Mouse (Mus musculus): ENCODE results near the gene Relt.

Gene Relt

DNA sequence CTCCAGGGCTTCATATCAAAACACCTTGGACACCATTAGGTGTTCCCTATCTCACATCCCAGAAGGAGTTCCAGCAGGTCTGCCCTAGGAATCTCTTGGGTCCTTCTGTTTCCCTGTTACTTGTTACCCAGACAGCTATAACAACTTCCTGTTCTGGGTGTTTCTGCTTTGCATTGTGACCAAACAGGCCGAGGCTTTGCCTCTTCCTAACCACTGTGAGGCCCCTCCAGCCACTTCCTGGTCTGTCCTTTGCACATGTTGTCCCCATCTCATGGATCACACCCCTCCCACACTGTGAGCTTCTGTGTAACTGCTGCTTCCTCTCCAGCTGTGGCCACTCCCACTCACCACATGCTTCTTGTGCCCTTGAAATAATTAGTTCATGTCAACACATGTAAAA is 17.8 kb downstream of the Relt start:
- no peak for DNase-seq (ENCODE audit: low spot score in 2 of 2)

DNA sequence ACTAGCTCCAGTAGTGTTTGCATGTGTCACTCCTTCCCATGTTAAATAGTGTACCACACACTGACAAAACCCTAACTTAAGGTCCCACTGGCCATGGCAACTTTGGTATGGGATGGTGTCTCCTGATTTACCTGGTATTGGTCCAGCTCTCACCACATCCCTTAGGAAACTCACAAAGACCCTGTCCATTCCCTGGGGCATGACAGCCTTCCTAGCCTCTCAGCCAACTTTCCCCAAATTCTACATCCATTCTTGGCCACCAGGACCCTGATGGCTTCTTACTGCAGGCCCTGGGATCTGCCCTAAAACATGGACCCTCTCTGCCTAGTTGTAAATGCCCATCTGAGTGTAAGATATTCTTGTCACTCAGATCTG is 18.2 kb downstream of the Relt start:
- DNase-seq (ENCODE audit: low spot score in 2 of 2) = no peak

DNA sequence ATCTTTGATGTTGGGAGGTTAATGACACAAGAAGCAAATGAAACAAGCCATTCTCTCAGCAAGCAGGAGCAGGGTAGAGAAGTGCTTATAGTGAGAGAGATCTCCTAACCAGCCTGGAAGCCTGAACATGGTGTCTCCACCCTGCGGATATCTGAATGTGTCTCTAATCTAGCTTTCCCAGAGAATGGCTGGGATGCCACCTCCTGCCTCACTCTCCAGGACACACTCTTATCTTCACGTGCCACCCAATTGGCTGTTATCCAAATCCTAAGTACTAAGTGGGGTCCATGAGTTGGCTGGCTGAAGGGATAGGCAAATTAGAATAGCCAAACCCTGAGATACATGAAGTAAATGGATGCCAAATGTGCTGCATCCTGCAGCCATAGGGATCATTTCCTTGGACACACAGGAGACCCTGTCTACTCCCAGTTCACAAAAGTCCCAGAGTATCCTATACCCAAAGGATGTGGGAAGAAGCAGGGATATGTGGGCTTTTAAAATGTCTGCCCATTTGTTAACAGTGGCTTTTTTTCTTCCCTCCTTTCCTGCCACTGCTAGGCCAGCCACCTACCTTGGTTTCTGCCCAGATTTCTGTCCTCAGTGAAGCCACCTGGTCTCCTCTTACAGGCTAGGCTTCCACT is 18.7 kb downstream of the Relt start:
- DNase-seq (ENCODE audit: low spot score in 2 of 2) = no peak

DNA sequence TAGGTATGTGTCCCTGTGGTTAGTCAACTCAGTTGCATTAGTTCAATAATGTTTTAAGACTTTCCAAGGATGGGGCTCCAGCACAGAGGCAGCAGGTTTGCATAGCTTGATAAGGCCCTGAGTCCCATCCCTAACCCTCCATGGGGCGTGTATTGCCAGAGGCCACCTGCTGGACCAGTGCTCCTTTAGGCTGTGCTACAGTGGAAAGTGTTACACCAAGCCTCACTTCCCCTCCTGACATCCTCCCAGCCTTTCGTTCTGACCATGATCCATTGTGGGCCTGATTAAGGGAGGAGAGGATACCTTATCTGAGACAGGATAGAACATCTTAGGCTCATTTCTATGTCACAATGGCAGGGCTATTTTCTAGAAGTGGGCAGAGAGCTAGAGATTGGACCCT is 19.4 kb downstream of the Relt start:
- no peak for DNase-seq (ENCODE audit: low spot score in 2 of 2)

DNA sequence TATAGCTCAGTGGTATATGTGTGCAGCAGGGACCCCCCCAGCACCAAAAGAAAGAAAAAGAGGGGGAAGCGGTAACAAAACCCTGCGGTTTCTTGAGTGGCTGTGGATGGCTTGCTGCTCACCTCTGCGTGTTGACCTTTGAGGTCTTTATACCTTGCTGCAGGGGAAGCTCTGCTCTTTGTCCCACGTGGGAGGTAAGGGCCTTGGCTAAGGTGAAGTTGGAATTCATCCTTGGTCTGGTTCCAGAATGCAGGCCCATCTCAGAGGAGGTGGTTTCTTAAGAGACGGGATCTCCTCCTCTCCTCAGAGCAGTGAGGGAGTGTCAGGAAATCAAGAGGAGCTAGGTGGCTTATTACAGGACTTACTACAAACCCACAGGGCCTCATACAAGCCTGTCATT is 21.1 kb downstream of the Relt start:
- no peak for DNase-seq (ENCODE audit: low spot score in 2 of 2)

DNA sequence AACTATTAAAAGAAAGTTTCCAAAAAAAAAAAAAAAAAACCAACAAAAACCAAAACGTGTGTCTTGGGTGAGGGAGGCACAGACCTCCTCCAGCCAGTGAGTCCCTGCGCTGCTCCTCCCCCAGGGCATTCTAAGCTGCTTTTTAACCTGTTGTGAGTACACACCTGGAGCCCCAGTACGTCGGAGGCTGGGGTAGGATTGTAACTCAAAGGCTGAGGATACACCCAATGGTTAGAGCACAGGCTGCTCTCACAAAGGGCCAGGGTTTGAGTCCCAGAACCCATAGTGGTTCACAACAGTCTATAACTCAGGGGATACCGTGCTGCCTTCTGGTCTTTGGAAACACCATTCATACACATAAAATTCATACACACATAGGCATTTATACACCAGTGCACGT is 21.6 kb downstream of the Relt start:
- DNase-seq (ENCODE audit: low spot score in 2 of 2) = no peak

DNA sequence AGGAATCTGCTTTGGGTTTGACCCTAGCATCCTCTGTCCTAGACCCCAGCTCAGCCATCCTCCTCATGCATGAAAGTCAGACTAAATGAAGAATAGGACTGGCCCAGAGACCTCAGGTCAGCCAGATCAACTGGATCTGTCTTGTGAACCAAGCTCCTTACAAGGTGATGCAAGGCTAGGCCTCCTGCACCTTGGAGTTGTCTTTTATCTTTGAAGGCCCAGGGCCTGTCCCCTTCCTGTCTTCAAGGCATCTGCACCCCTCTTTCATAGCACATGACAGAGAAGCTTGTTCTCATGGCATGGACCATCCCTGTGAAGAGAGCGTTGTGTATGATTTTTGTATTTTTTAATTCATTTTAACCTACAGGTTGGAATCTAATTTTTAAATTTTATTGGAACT is 22.3 kb downstream of the Relt start:
- DNase-seq (ENCODE audit: low spot score in 2 of 2) = no peak

DNA sequence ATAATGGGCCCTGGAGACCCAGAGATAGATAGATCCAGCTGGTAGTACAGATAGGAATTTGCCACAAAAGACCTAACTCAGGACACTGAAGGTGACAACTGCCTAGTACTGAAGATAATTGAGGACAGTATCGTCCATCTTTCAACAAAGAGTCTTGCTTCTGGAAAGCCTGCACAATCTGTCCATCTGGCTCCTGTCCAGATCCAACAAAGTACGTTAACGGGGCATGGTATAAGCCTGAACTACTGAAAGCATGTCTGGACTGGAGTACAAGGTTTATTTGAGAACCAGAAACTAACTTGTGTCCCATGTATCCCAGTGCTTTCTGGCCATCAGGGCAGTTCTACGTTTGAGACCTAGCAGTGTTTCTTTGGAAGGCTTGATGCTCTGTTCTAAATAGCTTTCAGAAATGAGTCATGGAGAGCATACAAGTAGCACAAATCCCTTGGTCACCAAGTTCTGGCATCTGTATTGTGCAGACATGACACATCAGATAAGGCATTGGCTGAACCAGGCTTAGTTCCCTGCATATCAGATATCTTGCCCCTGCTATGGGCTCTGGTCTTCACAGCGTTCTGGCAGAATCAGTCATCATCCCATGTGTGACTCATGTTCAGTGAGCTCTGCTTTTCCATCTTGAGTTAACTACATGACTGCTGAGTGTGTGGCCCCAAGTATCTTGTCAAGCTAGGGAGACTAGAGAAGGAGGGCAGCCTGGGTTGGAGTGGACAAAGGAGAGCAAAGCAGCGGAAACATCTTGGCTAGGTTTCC is 23.4 kb downstream of the Relt start:
- no peak for DNase-seq (ENCODE audit: low spot score in 2 of 2)

DNA sequence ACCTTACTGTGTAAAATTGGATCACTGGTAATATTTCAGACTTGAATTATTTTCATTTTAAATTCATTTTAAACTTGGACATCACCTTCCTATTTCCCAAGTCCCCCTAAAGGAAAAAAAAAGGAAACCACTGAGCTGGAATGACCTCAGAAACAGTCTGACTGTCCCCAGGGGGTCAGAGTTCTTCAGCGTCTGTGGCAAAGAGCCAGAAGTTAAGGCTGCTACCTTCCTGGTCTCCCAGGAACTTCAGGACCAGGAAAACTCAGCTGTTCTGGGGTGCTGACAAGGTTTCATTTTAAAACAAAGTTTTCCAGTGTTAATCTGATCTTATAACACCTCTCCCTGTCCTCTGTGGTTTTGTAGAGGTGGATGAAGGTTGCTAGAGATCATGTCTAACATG is 25.5 kb downstream of the Relt start:
- no peak for DNase-seq (ENCODE audit: low spot score in 2 of 2)

DNA sequence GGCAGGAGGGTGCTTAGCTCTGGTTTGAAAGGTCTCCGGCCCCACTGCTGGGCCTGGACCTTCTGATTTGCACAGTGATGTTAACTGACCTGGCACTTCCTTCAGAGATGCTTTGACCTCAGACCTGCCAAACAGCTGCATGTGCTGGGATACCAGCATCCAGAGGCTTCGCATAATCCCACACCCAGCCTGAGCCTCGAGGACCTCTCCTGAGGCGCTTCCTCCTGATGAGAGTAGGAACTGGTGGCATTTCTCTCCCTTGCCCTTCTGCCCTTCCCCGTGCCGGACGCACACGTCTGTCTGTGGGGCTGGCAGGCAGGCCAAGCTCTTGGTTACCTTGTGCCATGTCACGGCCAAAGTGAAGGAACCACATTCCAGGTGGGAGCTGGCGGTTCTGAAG is 26.6 kb downstream of the Relt start:
- no peak for DNase-seq (ENCODE audit: low spot score in 2 of 2)

DNA sequence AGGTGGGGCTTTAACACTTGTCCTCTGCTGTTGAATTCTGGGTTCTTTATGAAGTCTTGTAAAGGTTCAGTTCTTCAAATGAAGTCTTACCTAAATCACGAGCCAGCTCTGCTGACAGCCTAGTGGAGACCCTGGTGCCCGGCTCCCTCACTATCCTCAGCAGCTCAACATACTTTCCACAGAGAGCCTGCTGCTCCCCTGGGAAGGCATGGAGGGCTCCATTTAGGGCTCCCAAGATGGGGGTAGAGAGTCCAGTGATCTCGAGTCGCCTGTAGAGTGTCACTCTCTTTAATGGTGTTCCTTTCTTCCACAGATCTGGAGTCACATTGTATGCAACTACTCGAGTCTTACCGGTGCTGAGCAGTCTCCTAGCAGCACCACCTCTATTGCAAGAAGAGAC is 27.5 kb downstream of the Relt start:
- no peak for DNase-seq (ENCODE audit: low spot score in 2 of 2)

DNA sequence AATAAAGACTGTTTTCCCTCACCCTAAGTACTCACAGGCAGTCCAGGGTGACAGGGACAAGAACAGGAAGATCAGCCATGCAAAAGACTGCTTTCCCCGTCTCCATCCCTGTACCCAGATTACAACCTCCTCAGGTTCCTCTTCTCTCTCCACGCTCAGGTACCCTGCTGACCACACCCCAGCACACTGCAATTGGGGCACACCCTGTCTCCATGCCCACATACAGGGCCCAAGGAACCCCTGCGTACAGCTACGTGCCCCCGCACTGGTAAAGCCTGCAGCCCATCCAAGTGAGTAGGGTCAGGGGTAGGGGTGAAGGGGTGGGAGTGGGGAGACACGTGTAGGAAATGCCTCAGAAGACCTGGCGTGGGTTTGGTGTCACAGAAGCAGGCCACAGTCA is 28.1 kb downstream of the Relt start:
- DNase-seq (ENCODE audit: low spot score in 2 of 2) = no peak

DNA sequence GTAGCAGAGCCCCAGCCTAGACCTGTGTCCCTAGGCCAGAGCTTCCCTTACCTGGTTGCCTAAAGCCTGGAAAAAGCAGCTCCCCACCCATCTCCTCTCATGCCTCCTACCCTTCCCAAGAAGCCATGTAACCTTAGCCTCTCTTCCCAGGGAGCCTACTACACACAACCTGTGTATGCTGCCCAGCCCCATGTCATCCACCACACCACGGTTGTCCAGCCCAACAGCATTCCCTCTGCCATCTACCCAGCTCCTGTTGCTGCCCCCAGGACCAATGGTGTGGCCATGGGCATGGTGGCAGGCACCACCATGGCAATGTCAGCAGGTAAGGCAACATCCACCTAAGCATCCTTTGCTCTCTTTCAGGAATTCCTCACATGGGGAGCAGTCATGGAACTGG is 29.4 kb downstream of the Relt start:
- no peak for DNase-seq (ENCODE audit: low spot score in 2 of 2)

DNA sequence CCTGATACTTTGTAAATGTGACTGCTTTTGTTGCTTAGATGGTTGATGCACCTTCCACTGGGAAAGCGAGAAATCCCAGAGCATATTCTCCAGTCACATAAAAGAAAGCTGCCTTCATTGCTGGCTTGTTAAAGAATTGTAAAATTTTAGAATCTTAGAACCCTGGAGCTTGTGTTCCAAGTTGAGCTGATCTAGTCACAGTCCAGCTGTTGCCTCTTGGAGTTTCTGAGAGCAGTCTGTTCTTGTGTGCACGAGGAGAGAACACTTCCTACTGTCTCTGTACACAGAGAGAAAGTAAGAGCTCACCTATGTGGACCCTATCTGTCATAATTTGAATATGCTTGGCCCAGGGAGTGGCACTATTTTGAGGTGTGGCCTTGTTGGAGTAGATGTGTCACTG is 34.7 kb downstream of the Relt start:
- DNase-seq (ENCODE audit: low spot score in 2 of 2) = no peak

DNA sequence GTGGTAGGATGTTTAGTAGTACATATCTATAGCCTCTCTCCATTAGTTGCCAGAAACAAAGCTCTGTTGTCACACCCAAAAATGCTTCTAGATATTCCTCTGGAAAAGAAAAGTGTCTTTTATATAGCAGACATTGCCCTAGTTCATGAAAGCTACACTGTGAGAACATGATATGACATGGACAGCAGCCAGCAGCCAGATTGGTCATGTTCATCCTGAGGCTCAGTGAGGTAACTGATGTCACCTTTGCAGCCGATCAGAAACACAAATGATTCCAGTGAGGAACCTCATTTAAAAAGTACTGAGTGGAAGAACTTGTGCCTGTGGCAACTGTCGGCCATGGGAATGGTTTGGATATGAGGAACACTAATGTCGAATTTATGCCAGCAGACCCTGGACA is 38.6 kb downstream of the Relt start:
- DNase-seq (ENCODE audit: low spot score in 2 of 2) = no peak

DNA sequence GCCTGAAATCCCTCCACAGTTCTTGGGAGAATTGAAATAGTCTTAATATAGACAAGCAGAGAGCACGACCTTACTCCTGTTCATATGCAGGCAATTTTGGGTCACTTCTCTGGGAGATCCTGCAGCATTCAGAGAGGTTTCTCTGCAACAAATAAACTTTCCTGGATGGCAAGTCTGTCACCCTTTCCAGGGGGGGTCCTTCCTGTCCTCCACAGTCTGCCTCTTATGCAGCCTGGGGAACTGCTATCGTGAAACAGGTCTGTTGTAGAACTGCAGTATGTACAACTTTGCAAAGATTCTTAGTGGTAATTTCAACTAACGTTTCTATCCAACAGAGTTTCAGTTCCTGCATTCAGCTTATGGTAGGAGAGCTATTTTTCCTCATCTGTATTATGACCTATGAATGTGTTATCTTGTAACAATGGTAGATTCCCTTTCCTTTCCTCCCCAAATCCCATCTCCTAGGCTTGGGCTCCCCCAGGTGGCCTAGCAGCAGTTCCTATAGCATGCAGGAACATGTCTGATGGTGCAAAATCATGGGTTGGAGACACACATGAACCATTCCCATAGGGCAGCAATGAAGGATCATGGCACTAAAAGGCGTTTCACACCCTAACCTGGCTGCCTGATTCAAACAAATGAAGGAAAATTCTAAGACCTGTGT is 44.7 kb downstream of the Relt start:
- DNase-seq (ENCODE audit: low spot score in 2 of 2) = no peak

DNA sequence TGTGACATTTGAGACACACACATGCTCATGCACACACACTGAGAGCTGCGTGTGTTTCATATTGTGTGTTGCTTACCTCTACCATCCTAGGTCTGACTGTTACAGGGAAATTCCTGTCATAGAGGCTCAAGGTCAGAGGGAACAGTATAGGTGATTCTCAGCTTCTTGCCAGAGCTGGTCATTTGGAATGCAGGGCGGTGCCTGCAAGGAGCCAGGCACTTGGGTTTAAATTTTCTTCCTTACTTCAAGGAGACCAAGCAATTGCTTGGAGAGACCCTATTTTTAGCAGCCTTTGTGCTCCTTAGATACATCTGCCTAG is 45.8 kb downstream of the Relt start:
- no peak for DNase-seq (ENCODE audit: low spot score in 2 of 2)

DNA sequence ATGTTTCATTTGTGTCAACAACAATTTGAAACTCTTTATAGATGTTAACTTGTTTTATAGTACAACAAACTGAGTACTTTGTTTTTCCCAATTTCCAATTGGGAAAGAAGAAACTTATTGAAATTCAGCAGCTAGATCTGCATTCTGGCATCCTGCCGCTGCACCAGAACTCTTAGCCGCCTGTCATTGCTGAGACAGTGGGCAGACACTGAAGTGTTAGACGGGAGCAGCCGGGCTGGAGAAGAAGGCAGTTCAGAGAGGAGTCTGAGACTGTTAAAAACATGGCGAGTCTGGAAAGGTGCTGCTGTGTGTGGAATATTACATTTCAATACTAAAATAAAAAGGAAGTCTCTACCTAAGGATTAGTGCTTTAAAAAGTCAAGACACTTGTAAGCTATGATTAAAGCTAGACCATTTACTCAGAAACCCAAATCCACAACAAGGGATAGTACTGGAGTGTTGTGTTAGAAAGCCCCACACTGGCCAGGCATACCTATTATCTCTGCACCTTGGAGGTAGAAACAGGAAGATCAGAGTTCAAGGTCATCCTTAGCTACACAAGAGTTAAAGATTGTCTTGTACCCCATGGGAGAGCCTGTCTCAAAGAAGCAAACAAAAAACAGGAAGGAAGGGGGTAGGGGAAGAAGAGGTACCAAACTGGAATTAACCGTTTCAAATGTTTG is 46.3 kb downstream of the Relt start:
- no peak for DNase-seq (ENCODE audit: low spot score in 2 of 2)

DNA sequence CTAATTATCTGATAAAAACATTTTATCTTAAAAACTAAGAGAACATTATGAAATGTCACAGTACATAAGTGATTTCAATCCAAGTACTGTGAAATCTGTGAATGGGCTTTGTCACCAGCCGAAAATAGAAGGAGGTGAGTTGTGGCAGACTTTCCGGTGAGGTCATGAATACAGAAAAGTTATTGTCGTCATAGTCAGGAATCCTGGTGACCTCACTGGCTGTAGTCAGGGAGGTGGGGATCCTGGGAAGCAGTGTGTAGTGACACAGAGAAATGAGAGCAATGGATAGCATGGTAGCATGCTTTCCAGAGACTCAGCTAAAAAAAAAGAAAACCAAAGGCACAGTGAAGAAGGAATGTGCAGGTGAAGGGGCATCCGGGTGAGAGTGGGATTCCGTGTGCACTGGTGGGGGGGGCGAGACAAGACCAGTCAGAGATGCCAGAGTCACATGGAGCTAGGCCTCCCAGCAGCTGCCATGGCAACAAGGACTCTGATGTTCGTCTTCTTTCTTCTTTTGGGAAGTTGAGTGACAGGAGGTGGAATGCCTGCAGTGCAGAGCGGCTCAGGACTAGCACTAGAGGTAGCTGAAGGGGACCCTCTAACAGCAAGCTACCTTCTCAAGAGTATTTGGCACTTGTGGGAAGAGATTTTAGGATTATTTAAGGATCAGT is 47.2 kb downstream of the Relt start:
- DNase-seq (ENCODE audit: low spot score in 2 of 2) = no peak

DNA sequence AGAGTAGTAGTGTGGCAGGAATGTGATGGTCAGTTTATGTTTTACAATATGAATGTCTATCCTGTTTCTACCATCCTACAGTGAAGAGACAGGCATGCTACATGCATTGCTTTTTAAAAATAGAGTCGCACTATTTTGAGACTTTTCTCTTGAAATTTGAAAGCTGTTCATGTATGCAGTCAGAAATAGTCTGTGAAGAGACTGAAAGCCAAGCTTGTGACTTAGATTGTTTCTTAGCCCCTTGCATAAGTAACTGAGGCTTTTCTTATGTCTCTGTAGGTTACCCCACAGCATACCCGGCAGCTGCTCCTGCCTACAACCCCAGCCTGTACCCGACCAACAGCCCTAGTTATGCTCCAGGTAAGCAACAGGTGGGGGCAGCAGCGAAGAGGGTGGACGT is 50.6 kb downstream of the Relt start:
- no peak for DNase-seq (ENCODE audit: low spot score in 2 of 2)

DNA sequence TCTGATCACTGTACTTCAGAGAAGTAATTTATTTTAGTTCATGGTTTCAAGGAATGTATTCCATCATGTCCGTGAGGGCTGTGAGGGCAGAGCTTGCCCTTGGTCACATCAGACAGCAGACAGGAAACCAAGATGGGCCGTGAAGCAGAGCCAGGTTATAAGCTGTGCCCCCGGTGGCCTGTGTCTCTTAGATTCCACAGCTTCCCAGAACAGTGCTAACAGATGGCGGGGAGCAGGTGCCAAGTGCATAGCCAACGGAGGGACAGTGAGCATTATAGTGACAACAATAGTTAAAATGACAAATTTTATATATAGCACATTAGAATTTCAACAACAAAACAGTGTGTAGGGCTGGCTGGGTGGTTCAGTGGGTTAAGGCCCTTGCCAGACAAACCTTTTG is 51.3 kb downstream of the Relt start:
- DNase-seq (ENCODE audit: low spot score in 2 of 2) = no peak

DNA sequence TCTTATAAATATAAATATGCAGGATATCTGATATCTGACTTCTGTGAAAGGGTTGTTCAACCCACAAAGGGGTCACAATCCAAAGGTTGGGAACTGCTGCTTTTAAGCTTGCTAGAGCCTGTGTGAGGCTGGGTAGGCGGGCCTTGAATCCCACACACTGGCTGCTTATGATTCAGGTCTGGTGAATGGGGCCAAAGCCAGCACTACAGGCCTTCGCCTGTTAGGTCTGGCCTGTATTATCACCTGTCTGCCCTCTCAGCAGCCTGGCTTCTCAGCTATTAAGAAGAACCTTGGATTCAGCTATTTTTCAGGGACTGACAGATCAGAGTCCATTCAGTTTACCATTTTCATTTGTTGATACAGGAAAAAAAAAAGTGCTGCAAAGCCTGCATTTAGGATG is 57.9 kb downstream of the Relt start:
- DNase-seq (ENCODE audit: low spot score in 2 of 2) = no peak
